In genomic region chr7:79729169-79729568, GRCm38 (mm10) we compare ENCODE assay signal across 8 mouse cellular contexts. TPM values are rescaled to one million over a fixed set of nuclear protein-coding genes. Genes with fewer than 3 reads are reported as not detected.
DNase-seq lines count a peak whose midpoint lies in the region; TF ChIP-seq lines count a peak whose summit lies in the region.

No protein-coding gene starts in this region.

- no peak overlapping the region for H3K27ac ChIP-seq in ES-E14 (ENCODE audit: insufficient read depth, low read depth, low read length, poor library complexity, severe bottlenecking)

- H3K4me3 ChIP-seq in ES-E14 (ENCODE audit: insufficient read depth in 1 of 2, low read depth in 1 of 2, low read length in 2 of 2, poor library complexity in 1 of 2, severe bottlenecking in 1 of 2) = no peak overlapping the region

- no peaks in the 10 kb centered on the region; a peak in 1 of 4 replicates for H3K4me1 ChIP-seq in ES-E14 (ENCODE audit: control insufficient read depth in 2 of 2, insufficient read depth in 2 of 2, low read length in 2 of 2, poor library complexity in 1 of 2)

- no peak overlapping the region for H3K9ac ChIP-seq in ES-E14 (ENCODE audit: insufficient read depth, low read depth, low read length, poor library complexity, severe bottlenecking)

- H3K9me3 ChIP-seq in ES-E14 (ENCODE audit: control insufficient read depth, insufficient read depth, low read depth, low read length) = no peaks in the 10 kb centered on the region

- peak; percentile 72 to 89 for DNase-seq in adrenal gland, adult (ENCODE audit: inconsistent age in 2 of 2, low spot score in 1 of 2)
- no peak for DNase-seq in adrenal gland, adult 8-10 months
- DNase-seq in ES-E14 (ENCODE audit: low read depth, low spot score) = peak; percentile 81
- peak; percentile 34 to 73 for DNase-seq in cerebellum, postnatal 4 days (ENCODE audit: low spot score in 2 of 2)
- DNase-seq in gastrocnemius, postnatal 25 days = peak; percentile 51
- peak; percentile 84 to 86 for DNase-seq in kidney, postnatal 4 days
- peak; percentile 80 for DNase-seq in lung, postnatal 14 days
- DNase-seq in right cerebral cortex, postnatal 25 days = peak; percentile 55

- in situ Hi-C loops in ES-E14 (cut with MboI; ENCODE audit: low sequenced_read_pairs in 2 of 2, unreplicated experiment in 2 of 2) = no loop called here

- H3K36me3 ChIP-seq in ES-E14 (ENCODE audit: control insufficient read depth, insufficient read depth, low read length, poor library complexity, severe bottlenecking) = no peaks in the 10 kb centered on the region

TF ChIP-seq in ES-E14, 5 proteins besides CTCF, POLR2A, EP300 and RAD21:
- TF ChIP-seq MAFK (IDR thresholded peaks at IDR 0.05; ENCODE audit: insufficient read depth, low read depth, low read length) (no peak), ZNF384 (IDR thresholded peaks at IDR 0.05; ENCODE audit: low read depth, low read length) (no peak), HCFC1 (IDR thresholded peaks at IDR 0.05; ENCODE audit: borderline replicate concordance, insufficient read depth, low read length) (no peak), CHD2 (IDR thresholded peaks at IDR 0.05; ENCODE audit: low read depth, low read length) (no peak), ZC3H11A (IDR thresholded peaks at IDR 0.05; ENCODE audit: borderline replicate concordance, low read depth, low read length) (peak; percentile 39; the same call in 1 of the 2 replicates)

RNA-seq across cellular contexts. Expression of gene Plin1, which starts 3.5 kb away (rescaled TPM):
- 100 to 1,000 TPM; 277 to 564 (median 391) TPM for total RNA-seq in adrenal gland, adult 8-10 months (2022)
- total RNA-seq in ES-E14 (2012; rRNA removed) = 0.18 TPM in 1 of 2 replicates, not detected in the other
- 10 to 100 TPM in 1 of 2 experiments, 1 to 10 TPM in 1; 1.8 to 53.2 TPM for total RNA-seq in gastrocnemius, postnatal 25 days (2021)

RNA-seq across cellular contexts. Expression of gene Kif7, which starts 13.6 kb away (rescaled TPM):
- 1 to 10 TPM; 2.8 to 6.4 (median 4.2) TPM for total RNA-seq in adrenal gland, adult 8-10 months (2022)
- 9.2 and 12.3 TPM in 2 replicates for total RNA-seq in ES-E14 (2012; rRNA removed)
- under 1 TPM; 0.59 to 0.91 TPM for total RNA-seq in gastrocnemius, postnatal 25 days (2021)

RNA-seq across cellular contexts. Expression of gene Pex11a, which starts 13.8 kb away (rescaled TPM):
- 10 to 100 TPM; 52.5 to 60.1 (median 54.5) TPM for total RNA-seq in adrenal gland, adult 8-10 months (2022)
- 4.3 and 6.1 TPM in 2 replicates for total RNA-seq in ES-E14 (2012; rRNA removed)
- 10 to 100 TPM in 1 of 2 experiments, 1 to 10 TPM in 1; 8.8 to 11.8 TPM for total RNA-seq in gastrocnemius, postnatal 25 days (2021)

RNA-seq across cellular contexts. Expression of gene Wdr93, which starts 13.8 kb away (rescaled TPM):
- total RNA-seq in adrenal gland, adult 8-10 months (2022) = 1 to 10 TPM in 3 of 4 experiments, under 1 TPM in 1; 0.99 to 1.6 (median 1.3) TPM
- 0.58 and 0.71 TPM in 2 replicates for total RNA-seq in ES-E14 (2012; rRNA removed)
- not detected for total RNA-seq in gastrocnemius, postnatal 25 days (2021)

Comparison
In these comparisons a context has a peak if more than half of its experiments do, and no peak if none do; other contexts are left out.
1. RNA of gene Plin1, which starts 3.5 kb away (total RNA-seq): 277 to 564 TPM in adrenal gland, adult 8-10 months; 1.8 to 53.2 TPM in gastrocnemius, postnatal 25 days and 0.18 TPM in ES-E14; every median in the first group is over 4 times any median in the second.